Mouse (Mus musculus) small intestine, adult 2 months (tissue): Measurements from ENCODE around the gene Cbarp.
A peak's percentile ranks its signal among the peaks of the same experiment; 100 is the strongest.

Source experiments
- CTCF ChIP-seq: fragments of 200-500 bp; IDR thresholded peaks from 2 replicates; pipeline ENCODE4 v1.5.1; 2012; ENCODE audit warnings: low read depth, mild to moderate bottlenecking, control low read depth, inconsistent platforms, low read length, moderate library complexity, mixed read lengths; ENCODE audit not compliant: insufficient replicate concordance, insufficient read length; ENCODE audit errors: extremely low read depth
- POLR2A ChIP-seq: fragments of 200-500 bp; IDR thresholded peaks from 2 replicates; pipeline ENCODE4 v1.6.1; 2012; ENCODE audit warnings: low read depth, mild to moderate bottlenecking, control low read depth, inconsistent platforms, low read length, moderate library complexity

DNA sequence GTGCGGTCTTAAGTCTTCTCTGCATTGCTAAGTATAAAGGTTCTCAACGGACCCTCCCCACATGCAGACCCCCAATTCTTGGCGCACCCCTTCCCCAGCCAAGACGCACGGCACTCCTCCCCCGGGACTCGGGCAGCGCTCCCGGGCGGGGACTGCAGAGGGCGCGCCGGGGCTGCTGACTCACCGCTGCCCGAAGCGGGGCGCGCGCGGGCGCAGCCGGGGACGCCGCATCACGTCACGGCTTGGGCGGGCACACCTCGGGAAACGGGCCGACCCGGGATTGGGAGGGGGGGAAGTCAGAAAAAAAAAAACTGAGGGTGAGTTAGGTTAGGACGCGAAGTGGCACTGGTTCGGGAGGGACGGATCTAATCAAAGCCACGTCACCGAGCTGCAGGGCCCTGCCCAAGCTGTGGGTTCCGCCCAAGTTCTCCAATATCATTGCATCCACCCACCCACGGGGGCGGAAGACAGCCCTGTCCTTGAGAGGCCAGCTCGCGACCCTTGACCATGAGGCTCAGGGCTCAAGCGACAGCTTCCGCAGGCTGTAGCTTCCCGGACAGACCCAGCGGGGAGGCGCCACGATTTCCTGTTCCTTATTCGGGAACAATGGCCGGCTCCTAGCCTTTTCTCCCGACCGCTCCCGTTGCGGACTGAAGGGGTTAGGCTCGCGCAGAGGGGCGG is 8.1 kb upstream of the Cbarp start:
- peak; percentile 54; the same call in 1 of the 2 replicates for TF ChIP-seq POLR2A
- TF ChIP-seq CTCF: peak; percentile 46; the same call in 1 of the 2 replicates
